9 mouse cellular contexts compared by ENCODE assay signal in genomic region chr2:72254813-72255582, GRCm38 (mm10). TPM values are rescaled to one million over a fixed set of nuclear protein-coding genes. Genes with fewer than 3 reads are reported as not detected.
DNase-seq lines count a peak whose midpoint lies in the region; ATAC-seq and TF ChIP-seq lines count a peak whose summit lies in the region.
"Had no signal": no experiment of that assay in that cellular context is flagged by ENCODE, and none has a peak within 500 bp of the region (broad histone marks: within the 10 kb centered on the region; RNA-seq: fewer than 3 reads in every experiment).

No protein-coding gene starts in this region.

- H3K4me2 ChIP-seq in forebrain, embryonic 11.5 days (ENCODE audit: low read depth, low read length, severe bottlenecking) = peak overlapping the region; percentile 19; the same call in 1 of the 2 replicates
- H3K4me2 ChIP-seq in kidney, postnatal 0 days (ENCODE audit: low read length) = peak overlapping the region; percentile 40
- H3K4me2 ChIP-seq in midbrain, embryonic 13.5 days (replicated peaks) = peak overlapping the region; percentile 24

- H3K36me3 ChIP-seq in forebrain, embryonic 11.5 days (ENCODE audit: control insufficient read depth, insufficient read depth, low read length) = no peaks in the 10 kb centered on the region
- no peaks in the 10 kb centered on the region for H3K36me3 ChIP-seq in kidney, postnatal 0 days (ENCODE audit: insufficient read depth, low read length)
- H3K36me3 ChIP-seq in midbrain, embryonic 13.5 days = no peaks in the 10 kb centered on the region

- ATAC-seq in forebrain, embryonic 11.5 days (replicated peaks; ENCODE audit: low FRiP score) = peak; percentile 61; the same call in 1 of the 2 replicates
- peak; percentile 79; the same call in 1 of the 2 replicates for ATAC-seq in kidney, postnatal 0 days (replicated peaks; ENCODE audit: low FRiP score, low read depth)
- ATAC-seq in midbrain, embryonic 13.5 days = no peak

- no peaks in the 10 kb centered on the region for H3K27me3 ChIP-seq in forebrain, embryonic 11.5 days (ENCODE audit: control insufficient read depth, insufficient read depth, low read length)
- no peaks in the 10 kb centered on the region for H3K27me3 ChIP-seq in kidney, postnatal 0 days (ENCODE audit: insufficient read depth, low read length)
- H3K27me3 ChIP-seq in midbrain, embryonic 13.5 days = no peaks in the 10 kb centered on the region

- no peaks in the 10 kb centered on the region for H3K9me3 ChIP-seq in forebrain, embryonic 11.5 days (ENCODE audit: control insufficient read depth, low read length)
- H3K9me3 ChIP-seq in kidney, postnatal 0 days (replicated peaks; ENCODE audit: low read length) = no peaks in the 10 kb centered on the region
- H3K9me3 ChIP-seq in midbrain, embryonic 13.5 days = no peaks in the 10 kb centered on the region

- H3K9ac ChIP-seq in forebrain, embryonic 11.5 days (ENCODE audit: low read length) = peak overlapping the region; percentile 27
- 0 out of 2 replicates have a peak overlapping the region, but pooled peaks have one; percentile 24 for H3K9ac ChIP-seq in kidney, postnatal 0 days (ENCODE audit: low read depth, low read length)
- no peak overlapping the region for H3K9ac ChIP-seq in midbrain, embryonic 13.5 days (replicated peaks)

- DNase-seq in heart, adult 11 months = peak; percentile 88
- DNase-seq in heart, adult 8-10 months (ENCODE audit: low spot score) = no peak
- DNase-seq in forebrain, embryonic 11.5 days (ENCODE audit: low spot score) = peak; percentile 76
- peak; percentile 82 for DNase-seq in kidney, postnatal 0 days (ENCODE audit: low spot score)
- DNase-seq in layer of hippocampus, postnatal 25 days (ENCODE audit: extremely low spot score in 1 of 2, low spot score in 1 of 2) = no peak
- no peak for DNase-seq in adrenal gland, postnatal 14 days
- no peak for DNase-seq in cerebellum, adult 9-11 months

- peaks cover 6% of the 10 kb centered on the region; the same call in 1 of the 2 replicates for H3K4me1 ChIP-seq in forebrain, embryonic 11.5 days (replicated peaks; ENCODE audit: control insufficient read depth, insufficient read depth, low read length)
- no peaks in the 10 kb centered on the region for H3K4me1 ChIP-seq in kidney, postnatal 0 days (replicated peaks; ENCODE audit: insufficient read depth, low read length)
- H3K4me1 ChIP-seq in midbrain, embryonic 13.5 days (replicated peaks) = peaks cover 20% of the 10 kb centered on the region

- WGBS in forebrain, embryonic 11.5 days = 38% methylated on average over 14 of the region's 14 CpGs
- WGBS in kidney, postnatal 0 days = 31% methylated on average over 14 of the region's 14 CpGs
- WGBS in midbrain, embryonic 13.5 days = 37% methylated on average over 14 of the region's 14 CpGs

- H3K4me3 ChIP-seq in forebrain, embryonic 11.5 days (ENCODE audit: low read depth, low read length) = no peak overlapping the region
- H3K4me3 ChIP-seq in kidney, postnatal 0 days (replicated peaks; ENCODE audit: low read depth, low read length) = 0 out of 2 replicates have a peak overlapping the region, but pooled peaks have one; percentile 0
- no peak overlapping the region for H3K4me3 ChIP-seq in midbrain, embryonic 13.5 days (replicated peaks)
- H3K4me3 ChIP-seq: myocyte had no signal

- no peak for TF ChIP-seq CTCF in kidney, postnatal 0 days (IDR thresholded peaks at IDR 0.05; ENCODE audit: low read depth)

- no peak overlapping the region for H3K27ac ChIP-seq in forebrain, embryonic 11.5 days (ENCODE audit: low read depth, low read length)
- H3K27ac ChIP-seq in kidney, postnatal 0 days = no peak overlapping the region
- no peak overlapping the region for H3K27ac ChIP-seq in midbrain, embryonic 13.5 days

RNA-seq across cellular contexts. Expression of gene Map3k20, which starts 30.4 kb away (rescaled TPM):
- total RNA-seq in heart, adult 8-10 months (2022) = 100 to 1,000 TPM; 281 to 324 (median 299) TPM
- 8.5 and 9.5 TPM in 2 replicates for polyA plus RNA-seq in forebrain, embryonic 11.5 days (2014; fragmentation: Nextera tagmentation; extraction: Ambion mirVana)
- 10.1 and 11.5 TPM in 2 replicates for polyA plus RNA-seq in kidney, postnatal 0 days (2015; fragmentation: Nextera tagmentation; extraction: Ambion mirVana)
- 5.5 and 6.1 TPM in 2 replicates for polyA plus RNA-seq in midbrain, embryonic 13.5 days (2015; fragmentation: Nextera tagmentation; extraction: Ambion mirVana)
- total RNA-seq in layer of hippocampus, postnatal 25 days (2021) = 10 to 100 TPM; 12.2 to 12.4 TPM
- 33.5 and 36.1 TPM in 2 replicates for total RNA-seq in adrenal gland, postnatal 14 days (2021)

Comparison
In these comparisons a context has a peak if more than half of its experiments do, and no peak if none do; other contexts are left out.
1. DNase-seq: peak in heart, adult 11 months (single experiment), forebrain, embryonic 11.5 days (single experiment) and kidney, postnatal 0 days (single experiment); none in heart, adult 8-10 months (single experiment), layer of hippocampus, postnatal 25 days (0 of 2), adrenal gland, postnatal 14 days (single experiment) and cerebellum, adult 9-11 months (single experiment).
2. Peak in every context shown above with its lines, with median percentiles within 50 percentile points of each other: H3K4me2 ChIP-seq.